Mouse (Mus musculus) G1E-ER4 (cell line): ENCODE results near the gene Lzts3. TPM values are rescaled to one million over a fixed set of nuclear protein-coding genes. Genes with fewer than 3 reads are reported as not detected.

Source experiments
- GATA1 ChIP-seq: IDR thresholded peaks from one replicate; pipeline ENCODE4 v1.8.0; 2012; ENCODE audit warnings: low read length, inconsistent platforms
- polyA plus RNA-seq: library from polyadenylated mRNA; stranded (reverse); fragments of >175 nt; gene quantifications from 2 replicates; pipeline ENCODE4 v1.2.3, GENCODE M21; 2012

The Lzts3 gene
- polyA plus RNA-seq, 1 experiment: 1.9 TPM

GRCm38 (mm10) chr2:130641351-130642025, 1.1 kb downstream of the Lzts3 start:
- no peak for TF ChIP-seq GATA1

DNA sequence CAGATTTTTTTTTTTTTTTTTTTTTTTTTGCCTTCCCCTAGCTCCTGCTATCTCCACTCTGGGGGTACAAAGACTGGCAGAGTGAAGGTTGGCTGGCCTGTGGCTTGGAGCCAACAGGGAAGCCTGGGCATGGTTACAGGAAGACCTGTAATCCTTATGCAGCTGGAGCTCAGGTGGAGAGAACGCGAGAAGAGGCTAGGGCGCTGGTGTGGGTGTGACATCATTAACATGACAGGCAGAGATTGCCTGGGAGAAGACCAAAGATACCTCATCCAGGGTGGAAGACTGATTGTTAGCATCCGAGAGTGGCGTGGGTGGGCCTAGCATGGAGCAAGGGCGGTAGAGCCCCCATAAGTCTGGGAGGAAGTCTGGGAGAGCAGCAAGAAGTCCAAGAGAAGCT, 3.3 kb downstream of the Lzts3 start:
- TF ChIP-seq GATA1: no peak

GRCm38 (mm10) chr2:130638101-130638611, 4.4 kb downstream of the Lzts3 start:
- no peak for TF ChIP-seq GATA1

DNA sequence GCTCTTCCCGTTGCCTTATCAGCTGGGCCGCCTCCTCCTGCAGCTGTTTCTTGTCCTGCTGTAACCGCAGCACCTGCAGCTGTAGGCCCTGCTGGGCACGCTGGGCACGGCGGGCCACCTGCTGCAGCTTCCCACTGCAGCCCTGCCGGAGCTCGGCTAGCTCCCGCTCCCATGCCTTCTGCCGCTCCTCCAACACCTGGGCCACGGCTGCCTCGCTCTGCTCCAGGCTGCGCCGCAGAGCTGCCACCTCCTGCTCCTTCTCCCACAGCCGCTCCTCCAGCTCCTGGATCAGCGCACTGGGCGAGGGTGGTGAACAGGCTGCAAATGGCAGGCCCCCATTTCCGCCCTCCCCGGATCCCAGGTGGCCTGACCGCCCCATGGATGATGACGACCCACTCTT, 6.8 kb downstream of the Lzts3 start:
- no peak for TF ChIP-seq GATA1

DNA sequence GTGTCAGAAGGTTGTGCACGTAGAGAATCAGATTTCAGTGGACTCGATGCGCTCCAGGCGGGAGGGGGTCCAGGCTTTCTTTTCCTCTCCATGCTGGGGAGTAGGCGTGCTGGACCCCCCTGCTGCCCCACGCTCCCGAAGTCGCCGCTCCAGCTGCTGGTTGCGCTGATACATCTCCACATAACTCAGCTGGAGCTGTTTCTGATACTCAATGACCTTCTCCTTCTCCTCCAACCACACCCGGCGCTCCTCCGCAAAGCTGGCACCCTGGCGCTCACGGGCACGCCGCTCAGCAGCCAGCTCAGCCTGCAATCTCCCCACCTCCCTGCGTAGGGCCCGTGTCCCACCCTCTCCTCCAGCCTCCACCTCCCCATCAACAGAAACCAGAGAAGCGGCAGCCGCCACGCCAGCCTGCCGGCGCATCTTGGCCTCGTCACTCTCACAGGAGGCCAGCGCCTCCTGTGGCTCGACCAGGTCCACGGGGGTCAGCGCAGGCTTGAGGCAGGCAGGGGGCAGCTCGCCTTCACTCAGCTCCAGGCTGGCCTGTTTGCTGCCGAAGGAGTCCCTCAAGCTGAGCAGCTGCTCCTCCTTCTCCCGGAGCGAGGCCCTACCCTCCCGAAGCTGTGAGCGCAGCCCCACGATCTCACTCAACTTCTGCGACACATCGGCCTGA, 7.7 kb downstream of the Lzts3 start:
- TF ChIP-seq GATA1: no peak

DNA sequence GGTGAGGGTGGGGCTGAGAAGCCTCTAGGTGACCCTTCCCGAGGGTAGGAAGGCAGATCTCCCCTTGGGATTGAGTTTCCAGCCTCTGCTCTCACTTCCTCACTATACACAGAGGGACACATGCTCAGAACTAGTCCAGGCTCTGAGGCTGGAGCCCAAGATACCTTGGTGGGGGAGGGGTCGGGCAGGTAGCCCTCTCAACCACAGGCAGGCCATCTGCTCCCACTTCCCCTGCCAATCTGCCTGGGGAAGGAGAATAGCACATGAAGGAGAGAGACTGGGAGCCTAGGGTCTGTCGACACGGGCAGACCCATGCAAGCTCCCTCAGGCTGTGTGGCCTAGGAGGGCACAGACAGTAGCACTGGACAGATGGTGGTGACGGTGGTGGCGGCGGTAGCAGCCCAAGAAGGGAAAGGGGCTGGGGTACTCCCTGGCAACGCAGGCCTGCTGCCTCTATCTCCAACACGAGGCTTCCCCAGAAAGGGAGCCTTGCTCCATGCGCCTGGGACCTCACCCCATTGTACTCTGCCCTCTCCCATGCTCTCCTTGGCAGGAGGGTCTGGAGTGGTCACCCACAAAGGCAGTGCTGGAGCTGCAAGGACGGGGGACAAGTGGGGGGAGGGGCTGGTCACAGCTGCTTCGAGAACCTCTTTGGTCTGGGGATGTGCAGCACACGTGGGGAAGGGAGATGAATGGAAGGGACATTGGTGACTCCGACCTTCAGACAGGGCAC, 8.4 kb downstream of the Lzts3 start:
- no peak for TF ChIP-seq GATA1

DNA sequence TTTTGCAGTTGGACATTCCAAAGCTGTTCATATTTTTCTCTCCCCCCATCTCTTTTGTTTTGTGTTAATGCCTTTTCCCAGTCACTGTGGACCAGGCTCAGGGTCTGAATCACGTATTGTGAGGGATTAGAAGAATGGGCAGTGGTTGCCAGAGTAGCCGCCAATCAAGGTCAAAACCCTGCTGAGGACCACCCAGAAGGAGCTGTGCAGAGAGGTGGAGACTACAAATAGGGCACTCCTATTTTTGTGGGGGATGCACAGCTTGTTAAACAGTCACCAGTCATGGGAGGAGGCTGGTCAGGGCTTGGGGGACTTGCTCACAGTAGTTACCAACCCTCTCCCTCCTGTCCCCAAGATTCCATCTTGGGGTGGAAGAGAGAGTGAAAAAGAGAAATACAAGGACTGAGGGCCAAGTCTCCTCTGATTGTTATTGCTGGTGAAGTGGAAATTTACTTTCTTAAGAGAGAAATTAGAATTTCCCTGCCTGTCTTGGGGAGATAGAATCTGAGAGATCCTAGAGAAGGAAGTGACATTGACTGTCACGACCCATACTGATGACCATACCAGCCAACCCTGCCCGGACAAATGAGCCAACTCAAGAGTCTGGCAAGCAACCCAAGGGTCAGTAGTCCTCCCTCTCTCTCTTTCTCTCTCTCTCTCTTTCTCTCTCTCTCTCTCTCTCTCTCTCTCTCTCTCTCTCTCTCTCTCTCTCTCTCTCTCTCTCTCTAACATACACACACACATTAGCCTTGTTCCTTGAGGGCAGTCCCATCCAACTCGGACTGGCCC, 9.5 kb downstream of the Lzts3 start:
- TF ChIP-seq GATA1: no peak

DNA sequence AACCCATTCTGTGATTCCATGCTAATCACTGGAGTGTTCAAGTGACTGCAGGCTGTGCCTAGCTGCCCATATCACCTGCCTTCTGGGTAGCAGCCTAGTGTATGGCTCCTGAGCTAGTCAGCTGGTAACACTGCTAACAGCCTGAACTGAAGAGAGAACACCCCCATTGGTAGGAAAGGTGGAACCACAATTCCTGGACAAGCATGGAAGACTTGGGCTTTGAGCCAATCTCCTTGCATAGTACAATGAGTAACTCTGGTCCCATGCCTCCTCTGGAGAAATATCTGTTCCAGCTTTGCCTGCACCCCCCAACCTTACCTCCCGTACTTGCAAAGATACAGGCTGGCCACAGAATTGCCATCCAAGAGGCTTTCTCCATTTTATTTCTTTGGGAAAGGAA, 10.2 kb downstream of the Lzts3 start:
- TF ChIP-seq GATA1: no peak

DNA sequence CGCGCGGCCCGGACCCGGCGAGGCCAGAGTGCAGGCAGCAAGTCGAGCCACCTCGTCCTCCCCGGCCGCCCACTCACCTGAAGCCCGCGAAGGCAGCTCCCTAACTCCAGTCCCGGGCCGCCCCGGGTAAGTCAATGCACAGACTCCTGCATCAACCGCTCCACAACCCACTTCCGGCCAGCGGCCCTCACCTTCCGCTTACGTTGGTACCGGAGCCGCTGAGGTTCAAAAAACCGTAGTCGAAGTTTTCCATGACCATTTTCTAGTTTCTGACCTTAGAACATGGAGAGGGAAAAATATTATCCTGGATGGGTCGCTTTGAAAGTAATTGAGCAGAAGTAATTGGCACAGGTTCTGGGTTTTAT, 12.8 kb downstream of the Lzts3 start, which contains the start of the genes Fastkd5 and Ubox5:
TSS of gene Fastkd5 (minus strand) at position 189 of the 365 bp plus-strand sequence.
TSS of gene Ubox5 (minus strand) at position 200 of the 365 bp plus-strand sequence.
- no peak for TF ChIP-seq GATA1

- TF ChIP-seq GATA1: no peak
Observed at GRCm38 (mm10) chr2:130629080-130629838, 13.3 kb downstream of the Lzts3 start.

DNA sequence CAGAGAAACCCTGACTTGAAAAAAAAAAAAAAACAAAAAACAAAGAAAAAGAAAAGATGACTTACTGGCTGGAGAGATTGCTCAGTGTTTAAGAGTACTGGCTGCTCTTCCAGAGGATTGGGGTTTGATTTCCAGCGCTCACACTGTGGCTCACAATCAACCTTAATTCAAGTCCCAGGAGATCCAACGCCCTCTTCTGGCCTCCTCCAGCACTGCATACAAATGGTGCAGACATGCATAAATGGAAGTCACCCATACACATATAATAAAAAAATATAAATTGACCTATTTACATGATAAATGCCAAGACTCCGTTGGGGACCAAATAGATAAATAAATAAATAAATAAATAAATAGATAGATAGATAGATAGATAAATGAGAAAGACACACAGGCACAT, 14.2 kb downstream of the Lzts3 start:
- TF ChIP-seq GATA1: no peak

DNA sequence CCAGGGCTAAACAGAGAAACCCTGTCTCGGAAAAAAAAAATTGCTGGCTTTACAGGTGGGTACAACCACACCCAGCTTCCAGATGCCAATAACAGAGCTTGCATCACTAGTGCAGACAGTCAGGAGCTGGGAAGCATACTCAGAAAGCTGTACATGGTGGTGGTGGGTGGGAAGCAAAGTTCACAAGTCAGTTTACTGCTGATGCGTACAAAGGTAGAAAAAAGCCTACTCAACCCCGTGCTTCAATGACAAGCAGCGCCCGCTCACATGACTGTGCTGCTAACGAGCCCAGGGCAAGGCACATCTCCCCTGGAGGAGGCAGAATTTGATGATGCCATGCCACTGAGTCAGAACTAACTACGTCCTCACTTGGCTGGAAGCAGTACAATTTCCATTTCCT, 23.6 kb downstream of the Lzts3 start:
- no peak for TF ChIP-seq GATA1

DNA sequence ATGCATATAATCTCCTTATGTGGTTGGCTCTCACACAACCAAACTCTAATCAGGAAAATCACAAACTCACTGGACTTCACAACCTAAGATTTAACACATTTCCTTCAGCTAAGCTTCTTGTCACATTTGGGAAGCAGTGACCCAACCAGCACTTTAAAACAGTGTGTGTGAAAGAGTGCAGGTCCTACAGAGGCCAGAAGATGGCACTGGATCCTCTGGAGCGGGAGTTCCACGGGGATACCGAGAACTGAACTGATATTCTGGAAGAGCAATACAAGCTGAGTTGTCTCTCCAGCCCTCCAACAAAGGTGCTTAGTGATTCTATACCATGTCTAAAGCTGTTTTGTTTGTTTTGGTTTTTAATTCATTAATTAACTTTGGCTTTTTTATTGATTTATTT, 29.5 kb downstream of the Lzts3 start:
- TF ChIP-seq GATA1: no peak

- TF ChIP-seq GATA1: no peak
Observed at GRCm38 (mm10) chr2:130602195-130602594, 40.4 kb downstream of the Lzts3 start.

GRCm38 (mm10) chr2:130598399-130598798, 44.2 kb downstream of the Lzts3 start:
- no peak for TF ChIP-seq GATA1
